Mouse (Mus musculus): ENCODE results near the gene Gli2. TPM values are rescaled to one million over a fixed set of nuclear protein-coding genes. Genes with fewer than 3 reads are reported as not detected.

Gene Gli2
- polyA plus RNA-seq, 1 experiment from 2014 or later: 4.0 TPM

- ATAC-seq: no peak
- no peak overlapping the region for H3K4me2 ChIP-seq (ENCODE audit: low read length)
- no peak overlapping the region for H3K9ac ChIP-seq (replicated peaks; ENCODE audit: low read depth, low read length)
- 53% methylated on average over 6 of the region's 6 CpGs for WGBS
- no peaks in the 10 kb centered on the region for H3K9me3 ChIP-seq (ENCODE audit: control insufficient read depth, low read length)
- H3K4me1 ChIP-seq (replicated peaks; ENCODE audit: control insufficient read depth, insufficient read depth, low read length): peaks cover 6% of the 10 kb centered on the region; the same call in 1 of the 2 replicates
- H3K36me3 ChIP-seq (ENCODE audit: control insufficient read depth, insufficient read depth): no peaks in the 10 kb centered on the region
- H3K4me3 ChIP-seq (replicated peaks; ENCODE audit: low read length): no peak overlapping the region
- H3K27me3 ChIP-seq (replicated peaks; ENCODE audit: control insufficient read depth, insufficient read depth, low read length): no peaks in the 10 kb centered on the region
- no peak overlapping the region for H3K27ac ChIP-seq (ENCODE audit: low read length)
Measured at GRCm38 (mm10) chr1:118922189-118922588, 131.2 kb downstream of the Gli2 start.

GRCm38 (mm10) chr1:118917520-118918220 is 135.7 kb downstream of the Gli2 start:
- peaks cover 25% of the 10 kb centered on the region for H3K4me1 ChIP-seq (replicated peaks; ENCODE audit: control insufficient read depth, insufficient read depth, low read length)
- H3K9me3 ChIP-seq (ENCODE audit: control insufficient read depth, low read length): no peaks in the 10 kb centered on the region
- no peaks in the 10 kb centered on the region for H3K36me3 ChIP-seq (ENCODE audit: control insufficient read depth, insufficient read depth)
- WGBS: 73% methylated on average over 7 of the region's 7 CpGs
- no peak for ATAC-seq
- H3K9ac ChIP-seq (replicated peaks; ENCODE audit: low read depth, low read length): no peak overlapping the region
- H3K27ac ChIP-seq (ENCODE audit: low read length): no peak overlapping the region
- no peaks in the 10 kb centered on the region for H3K27me3 ChIP-seq (replicated peaks; ENCODE audit: control insufficient read depth, insufficient read depth, low read length)
- H3K4me2 ChIP-seq (ENCODE audit: low read length): no peak overlapping the region
- H3K4me3 ChIP-seq (replicated peaks; ENCODE audit: low read length): no peak overlapping the region

- Histone ChIP-seq H3K4me2 (ENCODE audit: low read length) (no peak overlapping the region), H3K36me3 (ENCODE audit: control insufficient read depth, insufficient read depth) (no peaks in the 10 kb centered on the region), H3K4me1 (replicated peaks; ENCODE audit: control insufficient read depth, insufficient read depth, low read length) (peaks cover 31% of the 10 kb centered on the region), H3K27me3 (replicated peaks; ENCODE audit: control insufficient read depth, insufficient read depth, low read length) (no peaks in the 10 kb centered on the region), H3K9me3 (ENCODE audit: control insufficient read depth, low read length) (no peaks in the 10 kb centered on the region), H3K4me3 (replicated peaks; ENCODE audit: low read length) (no peak overlapping the region), H3K9ac (replicated peaks; ENCODE audit: low read depth, low read length) (no peak overlapping the region), H3K27ac (ENCODE audit: low read length) (peak overlapping the region; percentile 29; the same call in 1 of the 2 replicates)
- ATAC-seq: peak; percentile 27
- 19% methylated on average over 12 of the region's 12 CpGs for WGBS
Measured at GRCm38 (mm10) chr1:118916477-118917075, 136.8 kb downstream of the Gli2 start.

DNA sequence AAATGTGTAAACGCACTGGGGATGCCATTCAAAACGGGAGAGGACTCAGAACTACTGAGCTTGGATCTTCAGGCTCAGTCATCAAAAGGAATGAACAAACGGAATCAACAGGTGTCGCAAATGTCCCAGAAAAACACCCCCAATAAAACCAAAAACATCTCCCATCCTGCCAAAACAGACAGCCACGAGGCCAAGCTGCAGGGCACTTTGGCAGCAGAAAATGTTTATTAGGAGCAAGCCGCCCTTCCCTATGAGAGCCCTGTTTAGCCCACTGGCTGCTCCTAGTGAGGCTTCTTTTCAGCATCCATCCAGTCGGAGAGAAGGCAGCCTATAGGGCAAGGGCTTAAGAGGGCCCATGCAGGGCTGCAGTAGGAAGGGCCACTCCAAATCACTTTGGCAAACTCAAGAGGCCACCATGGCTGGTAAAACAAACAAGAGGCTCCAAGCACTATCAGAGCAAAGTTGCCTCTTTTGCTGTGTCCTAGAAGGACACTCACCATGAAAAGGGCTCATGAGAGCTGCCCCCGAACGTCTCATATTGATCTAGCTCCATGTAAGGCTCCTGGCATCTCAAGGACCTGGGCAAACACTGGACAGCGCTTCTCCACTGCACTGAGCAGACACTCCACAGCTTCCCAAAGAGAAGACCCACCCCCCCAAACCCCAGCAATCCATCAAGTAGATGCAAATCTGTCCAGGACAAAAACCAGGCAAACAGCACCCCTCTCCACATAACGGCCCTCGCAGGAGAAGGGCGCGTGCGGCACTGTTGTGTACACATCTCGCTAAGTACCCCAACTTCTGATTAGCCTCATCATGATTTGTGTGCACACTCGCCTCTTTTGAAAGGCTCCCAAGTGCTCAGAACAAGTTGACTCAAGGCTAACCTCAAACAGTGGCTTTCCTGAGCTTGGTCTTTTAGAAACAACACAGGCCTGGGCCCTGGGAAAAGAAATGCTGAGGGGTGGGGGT is 139.7 kb downstream of the Gli2 start:
- peak overlapping the region; percentile 37 for H3K4me2 ChIP-seq (ENCODE audit: low read length)
- no peak overlapping the region for H3K4me3 ChIP-seq (replicated peaks; ENCODE audit: low read length)
- H3K4me1 ChIP-seq (replicated peaks; ENCODE audit: control insufficient read depth, insufficient read depth, low read length): peaks cover 58% of the 10 kb centered on the region
- peak overlapping the region; percentile 69 for H3K27ac ChIP-seq (ENCODE audit: low read length)
- no peaks in the 10 kb centered on the region for H3K27me3 ChIP-seq (replicated peaks; ENCODE audit: control insufficient read depth, insufficient read depth, low read length)
- H3K9me3 ChIP-seq (ENCODE audit: control insufficient read depth, low read length): no peaks in the 10 kb centered on the region
- no peak overlapping the region; the same call in 1 of the 2 replicates for H3K9ac ChIP-seq (replicated peaks; ENCODE audit: low read depth, low read length)
- WGBS: 16% methylated on average over 17 of the region's 17 CpGs
- no peaks in the 10 kb centered on the region for H3K36me3 ChIP-seq (ENCODE audit: control insufficient read depth, insufficient read depth)
- ATAC-seq: no peak

DNA sequence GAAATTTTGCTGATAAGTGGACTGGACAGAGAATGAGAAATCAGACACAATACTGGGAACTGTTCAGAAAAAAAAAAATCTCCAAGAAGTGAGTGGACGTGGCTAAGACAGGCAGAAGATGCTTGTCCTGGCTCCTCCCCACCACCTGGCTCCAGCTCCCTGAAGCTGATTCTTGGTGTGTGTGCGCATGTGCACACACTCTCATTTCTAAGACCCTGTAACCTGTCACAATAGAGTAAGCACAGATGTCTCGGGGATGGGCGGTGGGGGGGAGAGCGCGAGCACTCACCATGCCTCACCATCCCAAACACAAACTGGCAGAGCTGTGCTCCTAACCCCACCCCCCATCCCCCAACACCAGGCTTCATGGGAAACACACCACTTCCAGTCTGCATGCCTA is 140.5 kb downstream of the Gli2 start:
- H3K27me3 ChIP-seq (replicated peaks; ENCODE audit: control insufficient read depth, insufficient read depth, low read length): no peaks in the 10 kb centered on the region
- no peaks in the 10 kb centered on the region for H3K36me3 ChIP-seq (ENCODE audit: control insufficient read depth, insufficient read depth)
- H3K4me1 ChIP-seq (replicated peaks; ENCODE audit: control insufficient read depth, insufficient read depth, low read length): peaks cover 58% of the 10 kb centered on the region
- peak overlapping the region; percentile 69 for H3K27ac ChIP-seq (ENCODE audit: low read length)
- peak overlapping the region; percentile 37 for H3K4me2 ChIP-seq (ENCODE audit: low read length)
- ATAC-seq: peak; percentile 51
- H3K9me3 ChIP-seq (ENCODE audit: control insufficient read depth, low read length): no peaks in the 10 kb centered on the region
- peak overlapping the region; percentile 14; the same call in 1 of the 2 replicates for H3K4me3 ChIP-seq (replicated peaks; ENCODE audit: low read length)
- WGBS: 8% methylated on average over 6 of the region's 6 CpGs
- H3K9ac ChIP-seq (replicated peaks; ENCODE audit: low read depth, low read length): no peak overlapping the region; the same call in 1 of the 2 replicates

DNA sequence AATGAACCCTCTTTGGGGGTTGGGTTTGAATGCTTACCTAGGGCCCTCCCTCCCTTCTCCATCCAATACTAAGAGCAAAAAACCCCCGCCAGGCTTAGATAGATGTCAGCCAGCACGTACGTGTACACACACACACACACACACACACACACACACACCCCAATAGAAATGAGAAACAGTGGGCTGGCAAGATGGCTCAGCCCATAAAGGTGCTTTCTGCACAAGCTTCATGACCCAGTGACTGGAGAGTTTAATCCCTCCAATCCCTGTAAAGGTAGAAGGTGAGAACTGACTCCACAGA is 142.0 kb downstream of the Gli2 start:
- no peaks in the 10 kb centered on the region for H3K36me3 ChIP-seq (ENCODE audit: control insufficient read depth, insufficient read depth)
- ATAC-seq: no peak
- no peaks in the 10 kb centered on the region for H3K27me3 ChIP-seq (replicated peaks; ENCODE audit: control insufficient read depth, insufficient read depth, low read length)
- H3K9ac ChIP-seq (replicated peaks; ENCODE audit: low read depth, low read length): no peak overlapping the region
- no peak overlapping the region for H3K4me2 ChIP-seq (ENCODE audit: low read length)
- H3K4me1 ChIP-seq (replicated peaks; ENCODE audit: control insufficient read depth, insufficient read depth, low read length): peaks cover 56% of the 10 kb centered on the region
- H3K4me3 ChIP-seq (replicated peaks; ENCODE audit: low read length): no peak overlapping the region
- H3K9me3 ChIP-seq (ENCODE audit: control insufficient read depth, low read length): no peaks in the 10 kb centered on the region
- WGBS: 7% methylated on average over 2 of the region's 3 CpGs
- H3K27ac ChIP-seq (ENCODE audit: low read length): peak overlapping the region; percentile 31

DNA sequence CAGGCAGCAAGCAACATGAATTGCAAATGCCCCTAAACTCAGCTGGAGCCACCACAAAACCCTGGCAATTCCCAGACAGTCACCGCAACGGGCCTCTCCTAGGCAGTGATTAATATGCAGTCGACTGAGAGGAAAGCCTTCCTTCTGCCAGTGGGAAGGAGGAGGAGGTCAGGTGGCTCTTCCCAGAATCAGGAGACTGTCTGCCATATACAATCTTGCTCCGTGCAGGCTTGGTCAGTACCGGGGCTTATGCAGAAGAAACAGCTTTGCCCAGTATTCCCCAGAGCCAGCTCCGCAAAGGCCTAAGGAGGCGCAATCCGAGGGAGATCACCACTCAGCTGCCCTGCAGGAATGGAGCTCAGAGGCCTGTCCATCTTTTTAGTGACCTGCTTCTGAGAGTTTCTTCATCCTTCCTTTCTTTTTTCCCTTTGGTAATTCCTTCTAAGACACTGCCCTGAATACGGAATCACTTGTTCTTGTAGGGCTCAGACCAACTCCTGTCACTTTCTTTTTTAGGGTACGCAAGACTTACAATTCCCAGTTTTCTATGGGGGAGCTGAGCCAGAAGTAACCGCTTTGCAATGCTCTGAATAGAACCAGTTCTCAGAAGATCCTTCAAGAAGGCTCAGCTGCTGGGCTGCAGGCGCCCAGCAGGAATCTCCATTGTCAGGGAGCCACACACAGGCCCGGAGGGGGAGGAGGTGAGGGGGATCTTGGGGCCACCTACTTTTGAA is 142.6 kb downstream of the Gli2 start:
- Histone ChIP-seq H3K36me3 (ENCODE audit: control insufficient read depth, insufficient read depth) (no peaks in the 10 kb centered on the region), H3K9ac (replicated peaks; ENCODE audit: low read depth, low read length) (no peak overlapping the region), H3K4me1 (replicated peaks; ENCODE audit: control insufficient read depth, insufficient read depth, low read length) (peaks cover 57% of the 10 kb centered on the region), H3K4me2 (ENCODE audit: low read length) (peak overlapping the region; percentile 18), H3K9me3 (ENCODE audit: control insufficient read depth, low read length) (no peaks in the 10 kb centered on the region), H3K4me3 (replicated peaks; ENCODE audit: low read length) (no peak overlapping the region), H3K27me3 (replicated peaks; ENCODE audit: control insufficient read depth, insufficient read depth, low read length) (no peaks in the 10 kb centered on the region), H3K27ac (ENCODE audit: low read length) (peak overlapping the region; percentile 72)
- 5% methylated on average over 13 of the region's 13 CpGs for WGBS
- peak; percentile 78 for ATAC-seq

- Histone ChIP-seq H3K36me3 (ENCODE audit: control insufficient read depth, insufficient read depth) (no peaks in the 10 kb centered on the region), H3K4me2 (ENCODE audit: low read length) (no peak overlapping the region), H3K4me3 (replicated peaks; ENCODE audit: low read length) (no peak overlapping the region), H3K9ac (replicated peaks; ENCODE audit: low read depth, low read length) (no peak overlapping the region), H3K27ac (ENCODE audit: low read length) (no peak overlapping the region), H3K9me3 (ENCODE audit: control insufficient read depth, low read length) (no peaks in the 10 kb centered on the region), H3K4me1 (replicated peaks; ENCODE audit: control insufficient read depth, insufficient read depth, low read length) (peaks cover 70% of the 10 kb centered on the region), H3K27me3 (replicated peaks; ENCODE audit: control insufficient read depth, insufficient read depth, low read length) (no peaks in the 10 kb centered on the region)
- WGBS: 85% methylated on average over 3 of the region's 3 CpGs
- ATAC-seq: no peak
Measured at GRCm38 (mm10) chr1:118909051-118909450, 144.4 kb downstream of the Gli2 start.
